Mouse (Mus musculus): Measurements from ENCODE around the gene Cntln. TPM values are rescaled to one million over a fixed set of nuclear protein-coding genes. Genes with fewer than 3 reads are reported as not detected.

Cntln gene
- polyA plus RNA-seq, 1 experiment from 2014 or later: 5.8 TPM

- no peak for ATAC-seq (ENCODE audit: low FRiP score)
- H3K4me3 ChIP-seq (replicated peaks): no peak overlapping the region
- H3K36me3 ChIP-seq: no peaks in the 10 kb centered on the region
- no peak overlapping the region for H3K9ac ChIP-seq (replicated peaks)
- no peak overlapping the region for H3K4me2 ChIP-seq
- H3K4me1 ChIP-seq: no peaks in the 10 kb centered on the region
- WGBS: 97% methylated on average over 2 of the region's 2 CpGs
- no peak overlapping the region for H3K27ac ChIP-seq (replicated peaks)
- no peaks in the 10 kb centered on the region for H3K9me3 ChIP-seq (replicated peaks)
- H3K27me3 ChIP-seq (replicated peaks): no peaks in the 10 kb centered on the region
Measured at GRCm38 (mm10) chr4:85059598-85059997, 175.5 kb downstream of the Cntln start.

- Histone ChIP-seq H3K4me2 (no peak overlapping the region), H3K27me3 (replicated peaks) (no peaks in the 10 kb centered on the region), H3K4me3 (replicated peaks) (no peak overlapping the region), H3K9ac (replicated peaks) (no peak overlapping the region), H3K9me3 (replicated peaks) (no peaks in the 10 kb centered on the region), H3K4me1 (no peaks in the 10 kb centered on the region), H3K27ac (replicated peaks) (no peak overlapping the region), H3K36me3 (no peaks in the 10 kb centered on the region)
- 62% methylated on average over 2 of the region's 2 CpGs for WGBS
- ATAC-seq (ENCODE audit: low FRiP score): no peak
Measured at GRCm38 (mm10) chr4:85061676-85062075, 177.6 kb downstream of the Cntln start.

GRCm38 (mm10) chr4:85096033-85096432 lies 211.9 kb downstream of the Cntln start:
- no peaks in the 10 kb centered on the region for H3K9me3 ChIP-seq (replicated peaks)
- ATAC-seq (ENCODE audit: low FRiP score): no peak
- no peak overlapping the region for H3K9ac ChIP-seq (replicated peaks)
- H3K4me2 ChIP-seq: no peak overlapping the region
- no peak overlapping the region for H3K27ac ChIP-seq (replicated peaks)
- H3K36me3 ChIP-seq: no peaks in the 10 kb centered on the region
- H3K4me3 ChIP-seq (replicated peaks): no peak overlapping the region
- 64% methylated on average over 4 of the region's 4 CpGs for WGBS
- H3K4me1 ChIP-seq: no peaks in the 10 kb centered on the region
- H3K27me3 ChIP-seq (replicated peaks): no peaks in the 10 kb centered on the region

- Histone ChIP-seq H3K27ac (replicated peaks) (no peak overlapping the region), H3K9ac (replicated peaks) (no peak overlapping the region), H3K36me3 (no peaks in the 10 kb centered on the region), H3K9me3 (replicated peaks) (no peaks in the 10 kb centered on the region), H3K27me3 (replicated peaks) (no peaks in the 10 kb centered on the region), H3K4me1 (no peaks in the 10 kb centered on the region), H3K4me3 (replicated peaks) (no peak overlapping the region), H3K4me2 (no peak overlapping the region)
- 13% methylated on average over 7 of the region's 7 CpGs for WGBS
- ATAC-seq (ENCODE audit: low FRiP score): peak; percentile 76; the same call in 1 of the 2 replicates
Measured at GRCm38 (mm10) chr4:85096682-85097081, 212.6 kb downstream of the Cntln start.

DNA sequence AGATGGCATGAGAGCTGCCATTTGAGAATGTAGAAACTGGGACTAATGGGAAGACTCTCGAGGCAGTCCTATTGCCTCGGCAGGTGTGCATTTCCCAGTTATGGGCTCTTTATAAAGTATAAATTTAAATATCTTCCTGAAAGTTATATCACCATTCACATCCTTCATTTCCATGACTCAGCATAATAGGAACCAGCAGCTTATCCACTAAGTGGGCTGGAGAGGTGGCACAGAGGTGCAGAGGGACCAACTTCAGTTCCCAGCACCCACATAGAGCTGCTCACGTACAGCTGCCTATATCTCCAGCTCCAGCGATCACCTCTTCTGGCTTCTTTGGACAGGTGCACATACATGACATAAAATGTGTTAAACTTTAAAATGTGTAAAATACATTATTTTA lies 218.1 kb downstream of the Cntln start:
- no peak for ATAC-seq (ENCODE audit: low FRiP score)
- WGBS: 96% methylated on average over 4 of the region's 4 CpGs
- Histone ChIP-seq H3K9ac (replicated peaks) (no peak overlapping the region), H3K4me3 (replicated peaks) (no peak overlapping the region), H3K27ac (replicated peaks) (no peak overlapping the region), H3K9me3 (replicated peaks) (no peaks in the 10 kb centered on the region), H3K36me3 (no peaks in the 10 kb centered on the region), H3K4me2 (no peak overlapping the region), H3K4me1 (no peaks in the 10 kb centered on the region), H3K27me3 (replicated peaks) (no peaks in the 10 kb centered on the region)

DNA sequence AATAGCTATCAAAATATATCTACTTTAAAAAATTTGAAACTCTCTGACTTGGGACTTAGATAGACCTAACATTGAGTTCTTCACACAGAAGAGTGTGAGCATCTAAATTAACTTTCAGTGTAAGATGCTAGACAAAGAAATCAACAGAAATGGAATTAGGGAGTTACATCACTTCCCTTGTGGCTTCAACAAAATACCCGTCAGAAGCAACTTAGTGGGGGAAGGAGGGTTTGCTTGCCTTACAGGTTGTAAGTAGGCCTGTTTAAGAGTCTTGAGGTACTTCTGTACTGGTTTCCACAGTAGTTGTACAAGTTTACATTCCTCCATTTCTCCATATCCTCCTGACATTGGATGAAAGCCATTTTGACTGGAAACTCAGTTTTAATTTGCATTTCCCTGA lies 222.3 kb downstream of the Cntln start:
- H3K36me3 ChIP-seq: no peaks in the 10 kb centered on the region
- ATAC-seq (ENCODE audit: low FRiP score): no peak
- no peak overlapping the region for H3K9ac ChIP-seq (replicated peaks)
- H3K4me3 ChIP-seq (replicated peaks): no peak overlapping the region
- no peaks in the 10 kb centered on the region for H3K9me3 ChIP-seq (replicated peaks)
- H3K4me2 ChIP-seq: no peak overlapping the region
- H3K27ac ChIP-seq (replicated peaks): no peak overlapping the region
- 85% methylated on average over 1 of the region's 1 CpGs for WGBS
- H3K4me1 ChIP-seq: no peaks in the 10 kb centered on the region
- no peaks in the 10 kb centered on the region for H3K27me3 ChIP-seq (replicated peaks)

GRCm38 (mm10) chr4:85106961-85107360 lies 222.9 kb downstream of the Cntln start:
- 97% methylated on average over 2 of the region's 2 CpGs for WGBS
- Histone ChIP-seq H3K4me1 (no peaks in the 10 kb centered on the region), H3K9ac (replicated peaks) (no peak overlapping the region), H3K9me3 (replicated peaks) (no peaks in the 10 kb centered on the region), H3K4me3 (replicated peaks) (no peak overlapping the region), H3K27ac (replicated peaks) (no peak overlapping the region), H3K27me3 (replicated peaks) (no peaks in the 10 kb centered on the region), H3K4me2 (no peak overlapping the region), H3K36me3 (no peaks in the 10 kb centered on the region)
- no peak for ATAC-seq (ENCODE audit: low FRiP score)

DNA sequence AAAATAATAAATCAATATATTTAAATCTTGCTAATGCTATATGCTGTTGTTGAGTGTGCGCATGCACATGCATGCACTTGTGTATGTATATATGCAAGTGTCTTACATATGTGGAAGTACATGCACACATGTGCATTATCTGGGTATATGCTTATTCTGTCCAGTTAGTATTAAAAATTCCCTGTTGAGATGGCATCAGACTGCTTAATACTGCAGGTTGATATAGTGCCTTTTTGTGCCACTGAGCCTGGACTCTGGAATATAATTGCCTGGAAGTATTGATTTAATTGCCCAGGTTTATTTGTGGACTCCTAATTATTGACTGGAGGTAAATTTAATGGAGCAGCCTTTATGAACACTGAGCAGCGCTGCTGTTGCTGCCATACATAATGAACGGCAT lies 236.2 kb downstream of the Cntln start:
- Histone ChIP-seq H3K36me3 (no peaks in the 10 kb centered on the region), H3K27ac (replicated peaks) (no peak overlapping the region), H3K4me1 (peaks cover 18% of the 10 kb centered on the region), H3K4me3 (replicated peaks) (no peak overlapping the region), H3K4me2 (no peak overlapping the region), H3K9me3 (replicated peaks) (no peaks in the 10 kb centered on the region), H3K9ac (replicated peaks) (no peak overlapping the region), H3K27me3 (replicated peaks) (no peaks in the 10 kb centered on the region)
- peak; percentile 55; the same call in 1 of the 2 replicates for ATAC-seq (ENCODE audit: low FRiP score)
- WGBS: 58% methylated on average over 3 of the region's 3 CpGs

GRCm38 (mm10) chr4:85149726-85150125 lies 265.6 kb downstream of the Cntln start:
- Histone ChIP-seq H3K27me3 (replicated peaks) (no peaks in the 10 kb centered on the region), H3K9me3 (replicated peaks) (no peaks in the 10 kb centered on the region), H3K36me3 (no peaks in the 10 kb centered on the region), H3K4me1 (no peaks in the 10 kb centered on the region), H3K4me2 (no peak overlapping the region), H3K4me3 (replicated peaks) (no peak overlapping the region), H3K9ac (replicated peaks) (no peak overlapping the region), H3K27ac (replicated peaks) (no peak overlapping the region)
- 86% methylated on average over 5 of the region's 5 CpGs for WGBS
- no peak for ATAC-seq (ENCODE audit: low FRiP score)

GRCm38 (mm10) chr4:85151881-85152280 lies 267.8 kb downstream of the Cntln start:
- WGBS: 84% methylated on average over 7 of the region's 7 CpGs
- Histone ChIP-seq H3K36me3 (no peaks in the 10 kb centered on the region), H3K27me3 (replicated peaks) (no peaks in the 10 kb centered on the region), H3K9me3 (replicated peaks) (no peaks in the 10 kb centered on the region), H3K4me1 (no peaks in the 10 kb centered on the region), H3K27ac (replicated peaks) (no peak overlapping the region), H3K9ac (replicated peaks) (no peak overlapping the region), H3K4me2 (no peak overlapping the region), H3K4me3 (replicated peaks) (no peak overlapping the region)
- no peak for ATAC-seq (ENCODE audit: low FRiP score)

DNA sequence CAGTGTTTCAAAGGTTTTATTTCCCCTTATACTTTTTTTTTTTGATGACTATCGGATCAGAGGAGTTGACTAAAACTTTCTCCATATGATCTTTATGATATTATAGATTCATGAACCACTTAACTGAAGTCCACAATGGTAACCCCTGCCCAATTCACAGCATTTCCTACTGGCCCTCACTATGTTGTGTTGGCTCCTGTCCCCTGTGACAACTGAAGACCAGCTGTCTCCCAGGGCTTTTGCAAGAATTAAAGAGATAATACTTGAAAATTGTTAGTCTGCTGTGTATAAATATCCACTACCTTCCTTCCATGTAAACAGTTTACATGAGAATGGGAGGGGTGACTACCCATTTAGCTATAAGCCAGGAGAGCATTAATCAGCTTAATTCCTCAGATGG lies 270.3 kb downstream of the Cntln start:
- WGBS: 97% methylated on average over 1 of the region's 1 CpGs
- no peaks in the 10 kb centered on the region for H3K4me1 ChIP-seq
- no peaks in the 10 kb centered on the region for H3K27me3 ChIP-seq (replicated peaks)
- no peaks in the 10 kb centered on the region for H3K36me3 ChIP-seq
- H3K9ac ChIP-seq (replicated peaks): no peak overlapping the region
- H3K4me3 ChIP-seq (replicated peaks): no peak overlapping the region
- H3K4me2 ChIP-seq: no peak overlapping the region
- no peaks in the 10 kb centered on the region for H3K9me3 ChIP-seq (replicated peaks)
- H3K27ac ChIP-seq (replicated peaks): no peak overlapping the region
- ATAC-seq (ENCODE audit: low FRiP score): no peak

- H3K27me3 ChIP-seq (replicated peaks): 0 out of 2 replicates have a peak, but pooled peaks cover 3% of the 10 kb centered on the region
- ATAC-seq (ENCODE audit: low FRiP score): no peak
- peaks cover 8% of the 10 kb centered on the region for H3K4me1 ChIP-seq
- H3K9ac ChIP-seq (replicated peaks): no peak overlapping the region
- no peak overlapping the region for H3K27ac ChIP-seq (replicated peaks)
- H3K4me2 ChIP-seq: no peak overlapping the region
- H3K9me3 ChIP-seq (replicated peaks): no peaks in the 10 kb centered on the region
- WGBS: 70% methylated on average over 4 of the region's 4 CpGs
- H3K36me3 ChIP-seq: no peaks in the 10 kb centered on the region
- no peak overlapping the region for H3K4me3 ChIP-seq (replicated peaks)
Measured at GRCm38 (mm10) chr4:85161156-85161555, 277.0 kb downstream of the Cntln start.

Data from neural tube, embryonic 15.5 days (tissue).